Comparison of ENCODE assay signal across 8 mouse cellular contexts in genomic region chr14:17659686-17660328, GRCm38 (mm10). TPM values are rescaled to one million over a fixed set of nuclear protein-coding genes. Genes with fewer than 3 reads are reported as not detected.
A peak's percentile ranks its signal among the peaks of the same experiment; 100 is the strongest.
DNase-seq lines count a peak whose midpoint lies in the region; ATAC-seq and TF ChIP-seq lines count a peak whose summit lies in the region.

Thrb (plus strand) TSS chr14:17660261.

- H3K27ac ChIP-seq in intestine, postnatal 0 days (ENCODE audit: low read depth, low read length) = peak within 1 kb of the TSS; percentile 89
- H3K27ac ChIP-seq in stomach, embryonic 14.5 days (ENCODE audit: low read length) = no peak within 1 kb of the TSS

- intact Hi-C loops in left cerebral cortex, postnatal 4 days (cut with DNase I) = loop anchor here (5.0 to 10.0 kb wide), 3 partner anchors 255 to 307 kb away; no protein-coding TSS in a partner anchor

- peak within 1 kb of the TSS; percentile 65 for H3K9ac ChIP-seq in intestine, postnatal 0 days (ENCODE audit: low read depth, low read length)
- H3K9ac ChIP-seq in stomach, embryonic 14.5 days (replicated peaks; ENCODE audit: low read depth, low read length) = peak within 1 kb of the TSS; percentile 22; the same call in 1 of the 2 replicates

- H3K27me3 ChIP-seq in intestine, postnatal 0 days (replicated peaks; ENCODE audit: control insufficient read depth, insufficient read depth, low read length) = no peaks in the 10 kb centered on the region; the same call in 1 of the 2 replicates
- 0 out of 2 replicates have a peak, but pooled peaks cover 7% of the 10 kb centered on the region for H3K27me3 ChIP-seq in stomach, embryonic 14.5 days (ENCODE audit: control insufficient read depth, insufficient read depth, low read length)

- no peaks in the 10 kb centered on the region for H3K4me1 ChIP-seq in intestine, postnatal 0 days (replicated peaks; ENCODE audit: control insufficient read depth, insufficient read depth, low read length)
- H3K4me1 ChIP-seq in stomach, embryonic 14.5 days (ENCODE audit: control insufficient read depth, insufficient read depth, low read length) = peaks cover 3% of the 10 kb centered on the region; the same call in 1 of the 2 replicates

- ATAC-seq in common myeloid progenitor, adult 5-6 weeks (replicated peaks; ENCODE audit: low read depth, poor library complexity, severe bottlenecking) = peak; percentile 57
- peak; percentile 43 for ATAC-seq in intestine, postnatal 0 days
- no peak for ATAC-seq in stomach, embryonic 14.5 days (ENCODE audit: insufficient number of reproducible peaks, insufficient read depth, low FRiP score, low read depth)

- H3K4me2 ChIP-seq in intestine, postnatal 0 days (replicated peaks; ENCODE audit: low read depth) = peak within 1 kb of the TSS; percentile 93
- H3K4me2 ChIP-seq in stomach, embryonic 14.5 days (replicated peaks; ENCODE audit: low read depth, low read length) = peak within 1 kb of the TSS; percentile 95

- DNase-seq in thymus, adult 18-20 months = peak; percentile 24 to 31
- no peak for DNase-seq in thymus, postnatal 36 days
- peak; percentile 38 to 67 for DNase-seq in heart, adult 18-20 months
- DNase-seq in left cerebral cortex, postnatal 4 days = peak; percentile 28
- DNase-seq in mesoderm, embryonic 11.5 days (ENCODE audit: low read depth, low spot score) = peak; percentile 20

- H3K4me3 ChIP-seq in intestine, postnatal 0 days (ENCODE audit: low read depth, low read length) = peak within 1 kb of the TSS; percentile 73
- peak within 1 kb of the TSS; percentile 58 for H3K4me3 ChIP-seq in stomach, embryonic 14.5 days (ENCODE audit: low read depth, low read length)

- 1% methylated on average over 23 of the region's 23 CpGs for WGBS in intestine, postnatal 0 days
- under 1% methylated on average over 23 of the region's 23 CpGs for WGBS in stomach, embryonic 14.5 days

- no peaks in the 10 kb centered on the region for H3K36me3 ChIP-seq in intestine, postnatal 0 days (ENCODE audit: control insufficient read depth, insufficient read depth)
- H3K36me3 ChIP-seq in stomach, embryonic 14.5 days (ENCODE audit: control insufficient read depth, insufficient read depth, low read length) = no peaks in the 10 kb centered on the region

- no peaks in the 10 kb centered on the region for H3K9me3 ChIP-seq in intestine, postnatal 0 days (ENCODE audit: control insufficient read depth)
- no peaks in the 10 kb centered on the region for H3K9me3 ChIP-seq in stomach, embryonic 14.5 days (ENCODE audit: control insufficient read depth, low read depth, low read length)

- TF ChIP-seq CTCF in intestine, postnatal 0 days (IDR thresholded peaks at IDR 0.05; ENCODE audit: low read depth) = no peak

RNA-seq across cellular contexts. Expression of gene Thrb, which starts in this region (rescaled TPM):
- 0.73 and 0.92 TPM in 2 replicates for total RNA-seq in common myeloid progenitor, adult 5-6 weeks (2017)
- 10 to 100 TPM; 21.9 to 29.7 TPM for total RNA-seq in heart, adult 18-20 months (2021)
- 5.8 and 7.0 TPM in 2 replicates for polyA plus RNA-seq in intestine, postnatal 0 days (2015; fragmentation: Nextera tagmentation; extraction: Ambion mirVana)
- total RNA-seq in left cerebral cortex, postnatal 4 days (2021) = 10 to 100 TPM; 29.2 to 31.4 TPM
- polyA plus RNA-seq in stomach, embryonic 14.5 days (2014; fragmentation: Nextera tagmentation; extraction: Ambion mirVana) = 1.0 and 1.9 TPM in 2 replicates

Comparison
In these comparisons a context has a peak if more than half of its experiments do, and no peak if none do; other contexts are left out.
1. RNA of gene Thrb (total RNA-seq): 29.2 to 31.4 TPM in left cerebral cortex, postnatal 4 days and 21.9 to 29.7 TPM in heart, adult 18-20 months; 0.73 to 0.92 TPM in common myeloid progenitor, adult 5-6 weeks; every median in the first group is over 10 times any median in the second.
2. DNase-seq: peak in thymus, adult 18-20 months (2 of 2), heart, adult 18-20 months (2 of 2), left cerebral cortex, postnatal 4 days (single experiment) and mesoderm, embryonic 11.5 days (single experiment); none in thymus, postnatal 36 days (0 of 2).
3. Peak in ATAC-seq in common myeloid progenitor, adult 5-6 weeks; RNA of the gene not detected or under 1 TPM.